Mouse (Mus musculus): ENCODE results near the gene Gm3500.
"Not testable (repeated sequence)": the region's sequence is repeated elsewhere in the genome, so short reads cannot be mapped to it uniquely, and the experiment has no call there.

The Gm3500 gene

DNA sequence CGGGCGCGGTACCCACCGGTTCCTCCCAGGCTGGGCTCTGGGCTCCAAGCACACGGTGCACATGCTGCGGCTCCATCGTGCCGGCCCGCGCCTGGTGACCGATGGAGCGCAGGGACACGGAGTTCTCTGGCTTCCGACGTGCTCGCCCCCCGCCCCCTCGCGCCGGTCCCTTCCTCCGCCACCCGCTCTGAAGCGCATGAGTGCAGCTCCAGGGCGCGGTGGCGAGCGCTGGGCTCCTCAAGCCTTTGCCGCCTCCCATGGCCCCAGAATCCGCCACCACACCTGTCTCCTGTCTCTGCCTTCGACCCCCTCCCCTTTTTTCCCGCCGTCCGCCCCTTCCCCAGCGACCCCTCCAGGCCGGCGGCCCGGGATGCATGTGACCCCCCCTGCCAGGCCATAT, at the start of gene Gm3500:
Gene Gm3500, minus strand, starts transcription at position 101 of the 400 bp plus-strand sequence.
- DNase-seq = not testable (repeated sequence)

DNA sequence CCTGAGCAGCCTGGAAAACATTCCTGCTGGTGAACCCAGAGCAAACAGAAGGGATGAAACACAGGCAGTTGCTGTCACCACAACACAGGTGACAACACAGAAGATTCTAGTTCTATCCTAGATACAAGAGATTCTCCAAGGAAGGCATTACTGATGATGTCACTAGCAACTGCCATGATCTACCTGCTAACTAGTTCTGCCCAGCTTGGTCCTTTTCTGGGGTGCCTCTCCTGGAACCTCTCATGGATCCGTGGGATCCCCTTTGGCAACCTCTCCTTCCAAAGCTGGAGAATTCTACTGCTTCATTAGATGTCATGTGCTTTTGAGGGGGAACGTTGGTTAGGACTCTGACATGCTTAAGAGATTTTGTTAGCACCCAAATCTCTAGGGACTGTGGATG, 54.0 kb downstream of the Gm3500 start, which contains the start of gene Gm3542:
Gene Gm3542, minus strand, starts transcription at position 101 of the 400 bp plus-strand sequence.
- not testable (repeated sequence) for DNase-seq

Measured in right cerebral cortex, adult 18-20 months (tissue).